Mouse (Mus musculus) urinary bladder, postnatal 10 days (tissue): Measurements from ENCODE around the gene Kcnip2.

Experiments used
- DNase-seq: peaks from one replicate; pipeline ENCODE4 v3.0.0; 2022; ENCODE audit warnings: low spot score

Gene Kcnip2

GRCm38 (mm10) chr19:45780350-45780915, 35.4 kb downstream of the Kcnip2 start:
- no peak for DNase-seq

GRCm38 (mm10) chr19:45775486-45775885, 40.4 kb downstream of the Kcnip2 start:
- no peak for DNase-seq

GRCm38 (mm10) chr19:45771501-45771900, 44.4 kb downstream of the Kcnip2 start:
- DNase-seq: no peak

GRCm38 (mm10) chr19:45760810-45761209, 55.1 kb downstream of the Kcnip2 start:
- no peak for DNase-seq

- no peak for DNase-seq
Observed at GRCm38 (mm10) chr19:45758671-45759070, 57.2 kb downstream of the Kcnip2 start.

GRCm38 (mm10) chr19:45753551-45753950, 62.3 kb downstream of the Kcnip2 start:
- DNase-seq: no peak

- no peak for DNase-seq
Observed at GRCm38 (mm10) chr19:45751881-45752280, 64.0 kb downstream of the Kcnip2 start.

- no peak for DNase-seq
Observed at GRCm38 (mm10) chr19:45749243-45750043, 66.4 kb downstream of the Kcnip2 start, which contains the start of gene Npm3. Npm3 (minus strand) TSS chr19:45749591.

GRCm38 (mm10) chr19:45748691-45749242, 67.1 kb downstream of the Kcnip2 start:
- no peak for DNase-seq

- DNase-seq: no peak
Observed at GRCm38 (mm10) chr19:45748206-45748605, 67.7 kb downstream of the Kcnip2 start.

- peak; percentile 60 for DNase-seq
Observed at GRCm38 (mm10) chr19:45747028-45747867, 68.6 kb downstream of the Kcnip2 start.

GRCm38 (mm10) chr19:45746153-45747020, 69.5 kb downstream of the Kcnip2 start:
- no peak for DNase-seq

- no peak for DNase-seq
Observed at GRCm38 (mm10) chr19:45745344-45746152, 70.3 kb downstream of the Kcnip2 start.

- DNase-seq: no peak
Observed at GRCm38 (mm10) chr19:45743619-45744018, 72.2 kb downstream of the Kcnip2 start.

GRCm38 (mm10) chr19:45742984-45743575, 72.8 kb downstream of the Kcnip2 start:
- DNase-seq: no peak

- no peak for DNase-seq
Observed at GRCm38 (mm10) chr19:45742218-45742983, 73.5 kb downstream of the Kcnip2 start, which contains the start of gene Fgf8. Fgf8 (minus strand) TSS chr19:45742915.
